Mouse (Mus musculus) MEL (cell line): ENCODE data around the gene Grb2. TPM values are rescaled to one million over a fixed set of nuclear protein-coding genes. Genes with fewer than 3 reads are reported as not detected.

Experiments used
- DNase-seq: peaks from one replicate; pipeline ENCODE4 v3.0.0; 2011; ENCODE audit warnings: low read depth, low spot score
- H3K27ac ChIP-seq: 2 replicates; pipeline ENCODE4 v1.5.1; 2012; ENCODE audit warnings: low read depth, mild to moderate bottlenecking, control low read depth, low read length, moderate library complexity; ENCODE audit not compliant: control insufficient read depth
- H3K27me3 ChIP-seq, 2 experiments: fragments of 150-350 bp in 1 of 2; sonication (generic) in 1 of 2; 2 replicates each; pipeline ENCODE4 v1.6.1; 2012; ENCODE audit warnings: low read length in 2 of 2, mild to moderate bottlenecking in 2 of 2, improper control_type of control experiment in 1 of 2, moderate library complexity in 1 of 2; ENCODE audit not compliant: insufficient read depth in 2 of 2, control insufficient read depth in 1 of 2
- H3K36me3 ChIP-seq, 2 experiments: 2 replicates each; pipeline ENCODE4 v1.6.1; 2012 to 2014; ENCODE audit warnings: low read length in 2 of 2, improper control_type of control experiment in 1 of 2, inconsistent platforms in 1 of 2, mild to moderate bottlenecking in 1 of 2; ENCODE audit not compliant: insufficient read depth in 2 of 2, control insufficient read depth in 1 of 2
- H3K4me1 ChIP-seq, 2 experiments: fragments of 150-350 bp in 1 of 2; sonication (generic) in 1 of 2; 2 replicates each; pipeline ENCODE4 v1.6.1; 2012; ENCODE audit warnings: low read length in 2 of 2, improper control_type of control experiment in 1 of 2, mild to moderate bottlenecking in 1 of 2; ENCODE audit not compliant: insufficient read depth in 2 of 2, control insufficient read depth in 1 of 2
- H3K4me3 ChIP-seq, 2 experiments: fragments of 150-350 bp in 1 of 2; sonication (generic) in 1 of 2; 2 replicates each; pipeline ENCODE4 v1.5.1; 2012; ENCODE audit warnings: low read depth in 2 of 2, low read length in 2 of 2, mild to moderate bottlenecking in 2 of 2, moderate library complexity in 2 of 2, control low read depth in 1 of 2, improper control_type of control experiment in 1 of 2; ENCODE audit not compliant: control insufficient read depth in 1 of 2, insufficient read depth in 1 of 2
- H3K79me2 ChIP-seq: 2 replicates; pipeline ENCODE4 v1.6.1; 2012; ENCODE audit warnings: mild to moderate bottlenecking, low read length, moderate library complexity; ENCODE audit not compliant: control insufficient read depth, poor library complexity, insufficient read depth
- H3K9ac ChIP-seq: 2 replicates; pipeline ENCODE4 v1.6.1; 2012; ENCODE audit warnings: low read depth, mild to moderate bottlenecking, control low read depth, low read length, moderate library complexity; ENCODE audit not compliant: control insufficient read depth, poor library complexity, severe bottlenecking
- H3K9me3 ChIP-seq: fragments of 150-350 bp; sonication (generic); replicated peaks from 2 replicates; pipeline ENCODE4 v1.6.1; 2012; ENCODE audit warnings: mild to moderate bottlenecking, low read length, improper control_type of control experiment, moderate library complexity; ENCODE audit not compliant: insufficient read depth
- BHLHE40 ChIP-seq: IDR thresholded peaks from 2 replicates; pipeline ENCODE4 v1.6.1; 2012; ENCODE audit warnings: low read depth, mild to moderate bottlenecking, inconsistent platforms, low read length, improper control_type of control experiment, borderline replicate concordance
- CHD2 ChIP-seq: IDR thresholded peaks from 2 replicates; pipeline ENCODE4 v1.6.1; 2011; ENCODE audit warnings: low read length, improper control_type of control experiment
- CTCF ChIP-seq, 3 experiments: IDR thresholded peaks in 2 of 3; conservative IDR thresholded peaks in 1 of 3; 2 replicates each; pipeline ENCODE4 v1.5.1; 2011 to 2012; ENCODE audit warnings: low read length in 3 of 3, low read depth in 2 of 3, mild to moderate bottlenecking in 2 of 3, improper control_type of control experiment in 1 of 3, inconsistent platforms in 1 of 3, mixed read lengths in 1 of 3, moderate library complexity in 1 of 3; ENCODE audit not compliant: control insufficient read depth in 1 of 3, insufficient read depth in 1 of 3, poor library complexity in 1 of 3, severe bottlenecking in 1 of 3
- ELF1 ChIP-seq: IDR thresholded peaks from 2 replicates; pipeline ENCODE4 v1.6.1; 2014; ENCODE audit warnings: low read depth, mild to moderate bottlenecking, inconsistent platforms, low read length, improper control_type of control experiment, moderate library complexity
- ETS1 ChIP-seq: IDR thresholded peaks from 2 replicates; pipeline ENCODE4 v1.6.1; 2012; ENCODE audit warnings: low read depth, mild to moderate bottlenecking, inconsistent platforms, low read length, improper control_type of control experiment, moderate library complexity
- GABPA ChIP-seq: IDR thresholded peaks from 2 replicates; pipeline ENCODE4 v1.6.1; 2012; ENCODE audit warnings: low read depth, mild to moderate bottlenecking, inconsistent platforms, low read length, improper control_type of control experiment, moderate library complexity
- GATA1 ChIP-seq: IDR thresholded peaks from 2 replicates; pipeline ENCODE4 v1.6.1; 2011; ENCODE audit warnings: low read depth, low read length, improper control_type of control experiment
- HCFC1 ChIP-seq: IDR thresholded peaks from 2 replicates; pipeline ENCODE4 v1.6.1; 2012; ENCODE audit warnings: low read depth, mild to moderate bottlenecking, inconsistent platforms, low read length, improper control_type of control experiment, moderate library complexity
- JUND ChIP-seq: IDR thresholded peaks from 2 replicates; pipeline ENCODE4 v1.6.1; 2011; ENCODE audit warnings: low read depth, mild to moderate bottlenecking, improper control_type of control experiment, low read length
- MEF2A ChIP-seq: IDR thresholded peaks from 2 replicates; pipeline ENCODE4 v1.6.1; 2014; ENCODE audit warnings: low read depth, mild to moderate bottlenecking, inconsistent platforms, low read length, improper control_type of control experiment; ENCODE audit not compliant: poor library complexity, insufficient replicate concordance, severe bottlenecking; ENCODE audit errors: extremely low read depth
- MXI1 ChIP-seq: IDR thresholded peaks from 2 replicates; pipeline ENCODE4 v1.6.1; 2011; ENCODE audit warnings: mild to moderate bottlenecking, low read depth, low read length, improper control_type of control experiment
- MYC ChIP-seq: IDR thresholded peaks from 2 replicates; pipeline ENCODE4 v1.6.1; 2011; ENCODE audit warnings: low read depth, mild to moderate bottlenecking, low read length, improper control_type of control experiment, moderate library complexity
- NELFE ChIP-seq: IDR thresholded peaks from 2 replicates; pipeline ENCODE4 v1.6.1; 2011; ENCODE audit warnings: low read depth, low read length, improper control_type of control experiment
- NRF1 ChIP-seq: IDR thresholded peaks from 2 replicates; pipeline ENCODE4 v1.6.1; 2014; ENCODE audit warnings: low read depth, mild to moderate bottlenecking, inconsistent platforms, low read length, improper control_type of control experiment, moderate library complexity; ENCODE audit not compliant: poor library complexity, insufficient read depth, severe bottlenecking
- POLR2AphosphoS2 ChIP-seq: IDR thresholded peaks from 2 replicates; pipeline ENCODE4 v1.6.1; 2011; ENCODE audit warnings: low read length, improper control_type of control experiment
- TBP ChIP-seq: IDR thresholded peaks from 2 replicates; pipeline ENCODE4 v1.8.0; 2011; ENCODE audit warnings: low read depth, low read length, improper control_type of control experiment
- TCF12 ChIP-seq: IDR thresholded peaks from 2 replicates; pipeline ENCODE4 v1.6.1; 2014; ENCODE audit warnings: low read depth, mild to moderate bottlenecking, inconsistent platforms, low read length, improper control_type of control experiment, moderate library complexity
- UBTF ChIP-seq: IDR thresholded peaks from 2 replicates; pipeline ENCODE4 v1.6.1; 2012; ENCODE audit warnings: low read depth, mild to moderate bottlenecking, inconsistent platforms, low read length, improper control_type of control experiment, moderate library complexity, borderline replicate concordance; ENCODE audit not compliant: insufficient read depth
- ZC3H11A ChIP-seq: IDR thresholded peaks from 2 replicates; pipeline ENCODE4 v1.6.1; 2012; ENCODE audit warnings: low read depth, mild to moderate bottlenecking, inconsistent platforms, low read length, improper control_type of control experiment
- polyA plus RNA-seq, 2 experiments: library from polyadenylated mRNA; stranded (reverse) in 1 of 2; unstranded in 1 of 2; fragments of >175 nt in 1 of 2; fragments of >200 nt in 1 of 2; gene quantifications; 2 replicates each; pipeline versions ENCODE4 v1.2.1 to v1.2.4; 2012; ENCODE audit warnings: low replicate concordance in 2 of 2, low read depth in 1 of 2; ENCODE audit not compliant: insufficient read length in 2 of 2, insufficient read depth in 1 of 2, missing spikeins in 1 of 2
- total RNA-seq: library from RNA; depleted of rRNA; stranded (reverse); fragments of 300-350 nt; gene quantifications from 2 replicates; pipeline ENCODE4 v1.2.3, GENCODE M21; 2012

The Grb2 gene
- total and polyA plus RNA-seq, 3 experiments = 75.3 to 261 TPM; not detected in 1

DNA sequence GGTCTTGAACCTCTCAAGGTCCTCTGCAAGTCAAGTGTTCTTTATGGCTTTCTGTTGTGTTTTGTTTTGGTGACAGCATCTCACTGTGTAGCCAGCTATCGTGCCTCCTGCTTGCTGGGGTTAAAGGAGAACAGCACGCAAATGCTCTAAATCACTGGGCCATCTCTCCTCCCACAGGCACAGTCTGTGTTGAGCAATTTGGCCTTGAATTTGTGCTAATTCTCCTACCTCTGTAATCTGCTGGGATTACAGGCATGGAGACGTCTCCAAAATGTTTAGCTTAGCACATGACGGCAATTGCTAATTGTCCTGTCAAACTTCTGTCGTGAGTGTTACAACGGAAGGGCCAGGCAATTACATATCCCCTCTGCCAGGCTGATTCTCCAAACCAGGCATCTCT lies 97.2 kb downstream of the Grb2 start:
- Histone ChIP-seq H3K27ac (no peak overlapping the region), H3K4me3 (no peak overlapping the region), H3K79me2 (peaks cover 9% of the 10 kb centered on the region), H3K27me3 (no peaks in the 10 kb centered on the region), H3K36me3 (peaks cover 2 to 13% of the 10 kb centered on the region in 2 experiments), H3K4me1 (peaks cover 3 to 13% of the 10 kb centered on the region in 2 experiments; a peak in 3 of 4 replicates), H3K9me3 (no peaks in the 10 kb centered on the region), H3K9ac (no peak overlapping the region)
- DNase-seq = no peak
- TF ChIP-seq MYC (no peak), ETS1 (no peak), ZC3H11A (no peak), TBP (no peak), HCFC1 (no peak), CHD2 (no peak), BHLHE40 (no peak), MXI1 (no peak), GABPA (no peak), CTCF (IDR thresholded peaks at IDR 0.05 in 2 of 3, conservative IDR thresholded peaks at IDR 0.05 in 1 of 3; ENCODE audit: control insufficient read depth in 1 of 3, insufficient read depth in 1 of 3, low read depth in 2 of 3, low read length in 3 of 3, poor library complexity in 1 of 3, severe bottlenecking in 1 of 3) (no peak), TCF12 (no peak), MEF2A (no peak), POLR2AphosphoS2 (no peak), UBTF (no peak), GATA1 (no peak), NRF1 (no peak), NELFE (no peak), JUND (no peak)
- TF ChIP-seq, all 39 proteins: peak for 0

- H3K79me2 ChIP-seq = peaks cover 23% of the 10 kb centered on the region
- TF ChIP-seq GABPA = no peak
- no peak for TF ChIP-seq ELF1
- TF ChIP-seq, all 39 proteins: peak for 0
- H3K9ac ChIP-seq = no peak overlapping the region
- no peaks in the 10 kb centered on the region for H3K27me3 ChIP-seq
- peaks cover 2 to 22% of the 10 kb centered on the region in 2 experiments for H3K36me3 ChIP-seq
- H3K9me3 ChIP-seq = no peaks in the 10 kb centered on the region
- H3K4me1 ChIP-seq = peaks cover 5 to 23% of the 10 kb centered on the region in 2 experiments; a peak in 3 of 4 replicates
- no peak for DNase-seq
- H3K4me3 ChIP-seq = no peak overlapping the region
- H3K27ac ChIP-seq = no peak overlapping the region
Measured at GRCm38 (mm10) chr11:115609576-115609975, 98.8 kb downstream of the Grb2 start.
